Mouse (Mus musculus): ENCODE data around the gene Rab3gap2. TPM values are rescaled to one million over a fixed set of nuclear protein-coding genes. Genes with fewer than 3 reads are reported as not detected.
A peak's percentile ranks its signal among the peaks of the same experiment; 100 is the strongest.

Rab3gap2 gene
- polyA plus RNA-seq, 1 experiment from 2014 or later = 16.6 TPM

GRCm38 (mm10) chr1:185193509-185193908 lies 10.4 kb upstream of the Rab3gap2 start:
- H3K27me3 ChIP-seq (ENCODE audit: control insufficient read depth, insufficient read depth, low read length) = no peaks in the 10 kb centered on the region
- H3K9ac ChIP-seq (ENCODE audit: low read length) = 0 out of 2 replicates have a peak overlapping the region, but pooled peaks have one; percentile 37
- H3K4me1 ChIP-seq (ENCODE audit: control insufficient read depth, insufficient read depth, low read length) = peaks cover 2% of the 10 kb centered on the region; the same call in 1 of the 2 replicates
- peak overlapping the region; percentile 19; the same call in 1 of the 2 replicates for H3K4me3 ChIP-seq (ENCODE audit: low read length)
- no peaks in the 10 kb centered on the region for H3K36me3 ChIP-seq (ENCODE audit: control insufficient read depth, insufficient read depth)
- H3K9me3 ChIP-seq (replicated peaks; ENCODE audit: control insufficient read depth, low read length) = no peaks in the 10 kb centered on the region
- 9% methylated on average over 10 of the region's 10 CpGs for WGBS
- ATAC-seq (replicated peaks; ENCODE audit: extremely low read depth, insufficient read depth, low FRiP score) = 0 out of 2 replicates have a peak, but pooled peaks have one; percentile 41
- no peak overlapping the region for H3K27ac ChIP-seq (ENCODE audit: low read length)
- peak overlapping the region; percentile 48 for H3K4me2 ChIP-seq (ENCODE audit: low read depth, low read length)

- no peaks in the 10 kb centered on the region for H3K27me3 ChIP-seq (ENCODE audit: control insufficient read depth, insufficient read depth, low read length)
- H3K9ac ChIP-seq (ENCODE audit: low read length) = no peak overlapping the region
- ATAC-seq (replicated peaks; ENCODE audit: extremely low read depth, insufficient read depth, low FRiP score) = no peak
- no peak overlapping the region for H3K27ac ChIP-seq (ENCODE audit: low read length)
- no peaks in the 10 kb centered on the region for H3K36me3 ChIP-seq (ENCODE audit: control insufficient read depth, insufficient read depth)
- no peak overlapping the region for H3K4me3 ChIP-seq (ENCODE audit: low read length)
- H3K4me1 ChIP-seq (ENCODE audit: control insufficient read depth, insufficient read depth, low read length) = peaks cover 5% of the 10 kb centered on the region
- 54% methylated on average over 3 of the region's 3 CpGs for WGBS
- no peak overlapping the region for H3K4me2 ChIP-seq (ENCODE audit: low read depth, low read length)
- H3K9me3 ChIP-seq (replicated peaks; ENCODE audit: control insufficient read depth, low read length) = no peaks in the 10 kb centered on the region
Observed at GRCm38 (mm10) chr1:185196323-185196722, 7.6 kb upstream of the Rab3gap2 start.

- Histone ChIP-seq H3K27me3 (ENCODE audit: control insufficient read depth, insufficient read depth, low read length) (no peaks in the 10 kb centered on the region), H3K4me3 (ENCODE audit: low read length) (no peak overlapping the region), H3K9ac (ENCODE audit: low read length) (no peak overlapping the region), H3K27ac (ENCODE audit: low read length) (no peak overlapping the region), H3K36me3 (ENCODE audit: control insufficient read depth, insufficient read depth) (no peaks in the 10 kb centered on the region), H3K4me2 (ENCODE audit: low read depth, low read length) (no peak overlapping the region), H3K9me3 (replicated peaks; ENCODE audit: control insufficient read depth, low read length) (no peaks in the 10 kb centered on the region), H3K4me1 (ENCODE audit: control insufficient read depth, insufficient read depth, low read length) (peaks cover 15% of the 10 kb centered on the region)
- WGBS = 59% methylated on average over 22 of the region's 22 CpGs
- no peak for ATAC-seq (replicated peaks; ENCODE audit: extremely low read depth, insufficient read depth, low FRiP score)
Observed at GRCm38 (mm10) chr1:185200571-185201395, 3.1 kb upstream of the Rab3gap2 start.

GRCm38 (mm10) chr1:185201994-185202393 lies 1.9 kb upstream of the Rab3gap2 start:
- H3K4me3 ChIP-seq (ENCODE audit: low read length) = no peak overlapping the region
- no peak overlapping the region for H3K9ac ChIP-seq (ENCODE audit: low read length)
- H3K4me1 ChIP-seq (ENCODE audit: control insufficient read depth, insufficient read depth, low read length) = peaks cover 15% of the 10 kb centered on the region
- H3K4me2 ChIP-seq (ENCODE audit: low read depth, low read length) = no peak overlapping the region
- ATAC-seq (replicated peaks; ENCODE audit: extremely low read depth, insufficient read depth, low FRiP score) = no peak
- H3K9me3 ChIP-seq (replicated peaks; ENCODE audit: control insufficient read depth, low read length) = no peaks in the 10 kb centered on the region
- no peak overlapping the region for H3K27ac ChIP-seq (ENCODE audit: low read length)
- H3K36me3 ChIP-seq (ENCODE audit: control insufficient read depth, insufficient read depth) = no peaks in the 10 kb centered on the region
- 85% methylated on average over 2 of the region's 2 CpGs for WGBS
- H3K27me3 ChIP-seq (ENCODE audit: control insufficient read depth, insufficient read depth, low read length) = no peaks in the 10 kb centered on the region

GRCm38 (mm10) chr1:185203196-185203908 lies 565 bp upstream of the Rab3gap2 start:
- ATAC-seq (replicated peaks; ENCODE audit: extremely low read depth, insufficient read depth, low FRiP score) = peak; percentile 1; the same call in 1 of the 2 replicates
- peaks cover 4% of the 10 kb centered on the region; the same call in 1 of the 2 replicates for H3K36me3 ChIP-seq (ENCODE audit: control insufficient read depth, insufficient read depth)
- 3% methylated on average over 23 of the region's 23 CpGs for WGBS

GRCm38 (mm10) chr1:185205090-185205489 lies 1.2 kb downstream of the Rab3gap2 start:
- H3K36me3 ChIP-seq (ENCODE audit: control insufficient read depth, insufficient read depth) = peaks cover 4% of the 10 kb centered on the region; the same call in 1 of the 2 replicates
- H3K27ac ChIP-seq (ENCODE audit: low read length) = no peak overlapping the region
- no peaks in the 10 kb centered on the region for H3K27me3 ChIP-seq (ENCODE audit: control insufficient read depth, insufficient read depth, low read length)
- no peaks in the 10 kb centered on the region for H3K9me3 ChIP-seq (replicated peaks; ENCODE audit: control insufficient read depth, low read length)
- no peak for ATAC-seq (replicated peaks; ENCODE audit: extremely low read depth, insufficient read depth, low FRiP score)
- 0 out of 2 replicates have a peak overlapping the region, but pooled peaks have one; percentile 7 for H3K9ac ChIP-seq (ENCODE audit: low read length)
- 0 out of 2 replicates have a peak overlapping the region, but pooled peaks have one; percentile 5 for H3K4me3 ChIP-seq (ENCODE audit: low read length)
- H3K4me1 ChIP-seq (ENCODE audit: control insufficient read depth, insufficient read depth, low read length) = peaks cover 17% of the 10 kb centered on the region
- peak overlapping the region; percentile 91 for H3K4me2 ChIP-seq (ENCODE audit: low read depth, low read length)
- WGBS = 50% methylated on average over 8 of the region's 8 CpGs

More at GRCm38 (mm10) chr1:185203196-185203908, 565 bp upstream of the Rab3gap2 start:
- H3K4me2 ChIP-seq (ENCODE audit: low read depth, low read length) = peak overlapping the region; percentile 91
- peak overlapping the region; percentile 97 for H3K4me3 ChIP-seq (ENCODE audit: low read length)
- H3K4me1 ChIP-seq (ENCODE audit: control insufficient read depth, insufficient read depth, low read length) = peaks cover 15% of the 10 kb centered on the region
- H3K27ac ChIP-seq (ENCODE audit: low read length) = peak overlapping the region; percentile 92
- no peaks in the 10 kb centered on the region for H3K27me3 ChIP-seq (ENCODE audit: control insufficient read depth, insufficient read depth, low read length)
- H3K9me3 ChIP-seq (replicated peaks; ENCODE audit: control insufficient read depth, low read length) = no peaks in the 10 kb centered on the region
- peak overlapping the region; percentile 66 for H3K9ac ChIP-seq (ENCODE audit: low read length)

GRCm38 (mm10) chr1:185207851-185208595 lies 4.1 kb downstream of the Rab3gap2 start:
- no peak for ATAC-seq (replicated peaks; ENCODE audit: extremely low read depth, insufficient read depth, low FRiP score)
- Histone ChIP-seq H3K36me3 (ENCODE audit: control insufficient read depth, insufficient read depth) (peaks cover 6% of the 10 kb centered on the region; the same call in 1 of the 2 replicates), H3K9me3 (replicated peaks; ENCODE audit: control insufficient read depth, low read length) (no peaks in the 10 kb centered on the region), H3K4me2 (ENCODE audit: low read depth, low read length) (no peak overlapping the region), H3K4me1 (ENCODE audit: control insufficient read depth, insufficient read depth, low read length) (peaks cover 11% of the 10 kb centered on the region), H3K4me3 (ENCODE audit: low read length) (no peak overlapping the region), H3K27me3 (ENCODE audit: control insufficient read depth, insufficient read depth, low read length) (no peaks in the 10 kb centered on the region), H3K9ac (ENCODE audit: low read length) (no peak overlapping the region), H3K27ac (ENCODE audit: low read length) (peak overlapping the region; percentile 24; the same call in 1 of the 2 replicates)
- WGBS = 81% methylated on average over 13 of the region's 13 CpGs

GRCm38 (mm10) chr1:185208766-185209165 lies 4.8 kb downstream of the Rab3gap2 start:
- Histone ChIP-seq H3K9me3 (replicated peaks; ENCODE audit: control insufficient read depth, low read length) (no peaks in the 10 kb centered on the region), H3K27me3 (ENCODE audit: control insufficient read depth, insufficient read depth, low read length) (no peaks in the 10 kb centered on the region), H3K4me1 (ENCODE audit: control insufficient read depth, insufficient read depth, low read length) (peaks cover 11% of the 10 kb centered on the region), H3K9ac (ENCODE audit: low read length) (no peak overlapping the region), H3K36me3 (ENCODE audit: control insufficient read depth, insufficient read depth) (peaks cover 6% of the 10 kb centered on the region; the same call in 1 of the 2 replicates), H3K4me2 (ENCODE audit: low read depth, low read length) (no peak overlapping the region), H3K4me3 (ENCODE audit: low read length) (no peak overlapping the region), H3K27ac (ENCODE audit: low read length) (no peak overlapping the region)
- WGBS = 90% methylated on average over 8 of the region's 8 CpGs
- ATAC-seq (replicated peaks; ENCODE audit: extremely low read depth, insufficient read depth, low FRiP score) = no peak

Data from heart, embryonic 16.5 days (tissue).